Mouse (Mus musculus): ENCODE measurements around the gene Serpinb9. TPM values are rescaled to one million over a fixed set of nuclear protein-coding genes. Genes with fewer than 3 reads are reported as not detected.
A peak's percentile ranks its signal among the peaks of the same experiment; 100 is the strongest.
"Not testable (repeated sequence)": the region's sequence is repeated elsewhere in the genome, so short reads cannot be mapped to it uniquely, and the experiment has no call there.

Gene Serpinb9
- 1.6 and 2.1 TPM in 2 replicates for polyA plus RNA-seq (2015; fragmentation: Nextera tagmentation; extraction: Ambion mirVana)

GRCm38 (mm10) chr13:33002950-33003349 is at the start of gene Serpinb9:
Gene Serpinb9 (plus strand): TSS chr13:33003250.
- no peaks in the 10 kb centered on the region for H3K9me3 ChIP-seq
- H3K9ac ChIP-seq = no peak within 1 kb of the TSS
- H3K4me2 ChIP-seq = peak within 1 kb of the TSS; percentile 46; the same call in 1 of the 2 replicates
- H3K27ac ChIP-seq = no peak within 1 kb of the TSS
- WGBS = 80% methylated on average over 3 of the region's 3 CpGs
- no peak within 1 kb of the TSS for H3K4me3 ChIP-seq
- no peaks in the 10 kb centered on the region for H3K27me3 ChIP-seq (replicated peaks)
- no peaks in the 10 kb centered on the region for H3K36me3 ChIP-seq (replicated peaks)
- peaks cover 6% of the 10 kb centered on the region; the same call in 1 of the 2 replicates for H3K4me1 ChIP-seq
- ATAC-seq (replicated peaks) = no peak

GRCm38 (mm10) chr13:32956537-32956936 is 46.5 kb upstream of the Serpinb9 start:
- Histone ChIP-seq H3K27me3 (replicated peaks) (no peaks in the 10 kb centered on the region), H3K9ac (no peak overlapping the region), H3K9me3 (no peaks in the 10 kb centered on the region), H3K4me3 (no peak overlapping the region), H3K4me2 (no peak overlapping the region), H3K4me1 (no peaks in the 10 kb centered on the region), H3K27ac (no peak overlapping the region), H3K36me3 (replicated peaks) (no peaks in the 10 kb centered on the region)
- no peak for ATAC-seq (replicated peaks)
- 74% methylated on average over 4 of the region's 4 CpGs for WGBS

GRCm38 (mm10) chr13:32957917-32958316 is 45.1 kb upstream of the Serpinb9 start:
- Histone ChIP-seq H3K4me3 (no peak overlapping the region), H3K4me2 (no peak overlapping the region), H3K27ac (no peak overlapping the region), H3K36me3 (replicated peaks) (no peaks in the 10 kb centered on the region), H3K9me3 (no peaks in the 10 kb centered on the region), H3K4me1 (no peaks in the 10 kb centered on the region), H3K27me3 (replicated peaks) (no peaks in the 10 kb centered on the region), H3K9ac (no peak overlapping the region)
- 85% methylated on average over 4 of the region's 4 CpGs for WGBS
- ATAC-seq (replicated peaks) = no peak

- not testable (repeated sequence) for H3K9ac ChIP-seq; ATAC-seq (replicated peaks); H3K27me3 ChIP-seq (replicated peaks); H3K4me2 ChIP-seq; H3K9me3 ChIP-seq; H3K4me1 ChIP-seq; H3K27ac ChIP-seq; H3K4me3 ChIP-seq; H3K36me3 ChIP-seq (replicated peaks)
- 90% methylated on average over 7 of the region's 7 CpGs for WGBS
These were observed 44.5 kb upstream of the Serpinb9 start for GRCm38 (mm10) chr13:32958521-32958920.

GRCm38 (mm10) chr13:32963990-32964753 is 38.9 kb upstream of the Serpinb9 start:
- Histone ChIP-seq H3K4me3 (no peak overlapping the region), H3K36me3 (replicated peaks) (no peaks in the 10 kb centered on the region), H3K9me3 (no peaks in the 10 kb centered on the region), H3K4me2 (no peak overlapping the region), H3K27me3 (replicated peaks) (no peaks in the 10 kb centered on the region), H3K4me1 (no peaks in the 10 kb centered on the region), H3K27ac (no peak overlapping the region), H3K9ac (no peak overlapping the region)
- no peak for ATAC-seq (replicated peaks)
- WGBS = 83% methylated on average over 9 of the region's 9 CpGs

- ATAC-seq (replicated peaks) = peak; percentile 62; the same call in 1 of the 2 replicates
- Histone ChIP-seq H3K4me1 (no peaks in the 10 kb centered on the region), H3K27ac (no peak within 1 kb of the TSS), H3K27me3 (replicated peaks) (no peaks in the 10 kb centered on the region), H3K9ac (no peak within 1 kb of the TSS), H3K9me3 (no peaks in the 10 kb centered on the region), H3K4me3 (peak within 1 kb of the TSS; percentile 12; the same call in 1 of the 2 replicates), H3K4me2 (peak within 1 kb of the TSS; percentile 34), H3K36me3 (replicated peaks) (no peaks in the 10 kb centered on the region)
- 43% methylated on average over 16 of the region's 16 CpGs for WGBS
These were observed 37.9 kb upstream of the Serpinb9 start, which contains the start of gene Serpinb6b for GRCm38 (mm10) chr13:32964989-32965811. Gene Serpinb6b (plus strand): TSS chr13:32965209.

GRCm38 (mm10) chr13:32966116-32966515 is 36.9 kb upstream of the Serpinb9 start:
- H3K4me2 ChIP-seq = no peak overlapping the region
- WGBS = 86% methylated on average over 5 of the region's 5 CpGs
- H3K4me1 ChIP-seq = no peaks in the 10 kb centered on the region

GRCm38 (mm10) chr13:32967233-32967632 is 35.8 kb upstream of the Serpinb9 start:
- no peak for ATAC-seq (replicated peaks)
- no peak overlapping the region for H3K27ac ChIP-seq
- no peaks in the 10 kb centered on the region for H3K36me3 ChIP-seq (replicated peaks)
- no peak overlapping the region for H3K4me3 ChIP-seq
- H3K27me3 ChIP-seq (replicated peaks) = no peaks in the 10 kb centered on the region
- no peak overlapping the region for H3K9ac ChIP-seq
- H3K4me2 ChIP-seq = no peak overlapping the region
- H3K4me1 ChIP-seq = no peaks in the 10 kb centered on the region
- H3K9me3 ChIP-seq = no peaks in the 10 kb centered on the region

More at GRCm38 (mm10) chr13:32966116-32966515, 36.9 kb upstream of the Serpinb9 start:
- ATAC-seq (replicated peaks) = no peak
- no peak overlapping the region for H3K4me3 ChIP-seq
- no peaks in the 10 kb centered on the region for H3K36me3 ChIP-seq (replicated peaks)
- no peak overlapping the region for H3K27ac ChIP-seq
- H3K9me3 ChIP-seq = no peaks in the 10 kb centered on the region
- no peaks in the 10 kb centered on the region for H3K27me3 ChIP-seq (replicated peaks)
- no peak overlapping the region for H3K9ac ChIP-seq

- WGBS = 77% methylated on average over 5 of the region's 5 CpGs
- ATAC-seq (replicated peaks) = no peak
These were observed 34.6 kb upstream of the Serpinb9 start for GRCm38 (mm10) chr13:32968353-32968984.

GRCm38 (mm10) chr13:32968996-32969640 is 33.9 kb upstream of the Serpinb9 start:
- 78% methylated on average over 4 of the region's 4 CpGs for WGBS
- Histone ChIP-seq H3K4me3 (no peak overlapping the region), H3K27me3 (replicated peaks) (no peaks in the 10 kb centered on the region), H3K4me1 (no peaks in the 10 kb centered on the region), H3K4me2 (no peak overlapping the region), H3K36me3 (replicated peaks) (no peaks in the 10 kb centered on the region), H3K9me3 (no peaks in the 10 kb centered on the region), H3K9ac (no peak overlapping the region), H3K27ac (no peak overlapping the region)
- ATAC-seq (replicated peaks) = no peak

More at GRCm38 (mm10) chr13:32968353-32968984, 34.6 kb upstream of the Serpinb9 start:
- no peak overlapping the region for H3K9ac ChIP-seq
- H3K27me3 ChIP-seq (replicated peaks) = no peaks in the 10 kb centered on the region
- H3K9me3 ChIP-seq = no peaks in the 10 kb centered on the region
- no peaks in the 10 kb centered on the region for H3K36me3 ChIP-seq (replicated peaks)
- H3K27ac ChIP-seq = no peak overlapping the region
- no peak overlapping the region for H3K4me2 ChIP-seq
- no peak overlapping the region for H3K4me3 ChIP-seq
- H3K4me1 ChIP-seq = no peaks in the 10 kb centered on the region

- no peaks in the 10 kb centered on the region for H3K9me3 ChIP-seq
- WGBS = 92% methylated on average over 1 of the region's 1 CpGs
- no peak overlapping the region for H3K4me3 ChIP-seq
- no peak overlapping the region for H3K9ac ChIP-seq
- H3K27ac ChIP-seq = no peak overlapping the region
- H3K4me1 ChIP-seq = no peaks in the 10 kb centered on the region
- ATAC-seq (replicated peaks) = no peak
- H3K27me3 ChIP-seq (replicated peaks) = no peaks in the 10 kb centered on the region
- no peak overlapping the region for H3K4me2 ChIP-seq
- no peaks in the 10 kb centered on the region for H3K36me3 ChIP-seq (replicated peaks)
These were observed 33.4 kb upstream of the Serpinb9 start for GRCm38 (mm10) chr13:32969641-32970040.

GRCm38 (mm10) chr13:32970776-32971175 is 32.3 kb upstream of the Serpinb9 start:
- Histone ChIP-seq H3K4me1 (no peaks in the 10 kb centered on the region), H3K4me3 (no peak overlapping the region), H3K9ac (no peak overlapping the region), H3K36me3 (replicated peaks) (no peaks in the 10 kb centered on the region), H3K27me3 (replicated peaks) (no peaks in the 10 kb centered on the region), H3K4me2 (no peak overlapping the region), H3K27ac (no peak overlapping the region), H3K9me3 (no peaks in the 10 kb centered on the region)
- WGBS = 88% methylated on average over 3 of the region's 3 CpGs
- no peak for ATAC-seq (replicated peaks)

Data from midbrain, embryonic 15.5 days (tissue).